Mouse (Mus musculus) intestine, embryonic 16.5 days (tissue): ENCODE measurements around the gene Sh3rf3. TPM values are rescaled to one million over a fixed set of nuclear protein-coding genes. Genes with fewer than 3 reads are reported as not detected.

Experiments
- ATAC-seq: fragments of 200-750 bp; cut with Nextera tagmentation; 2 replicates; pipeline ENCODE4 v1.8.0; 2017; ENCODE audit warnings: moderate TSS enrichment, moderate library complexity
- H3K27ac ChIP-seq: fragments of 300-500 bp; sonication (generic); 2 replicates; pipeline ENCODE4 v1.5.1; 2014; ENCODE audit warnings: mild to moderate bottlenecking, low read length
- H3K27me3 ChIP-seq: fragments of 300-500 bp; sonication (generic); replicated peaks from 2 replicates; pipeline ENCODE4 v1.6.1; 2014; ENCODE audit warnings: low read length, control low read depth, mixed read lengths; ENCODE audit not compliant: control insufficient read depth, insufficient read depth
- H3K36me3 ChIP-seq: fragments of 300-500 bp; sonication (generic); 2 replicates; pipeline ENCODE4 v1.6.1; 2014; ENCODE audit warnings: low read length, control low read depth; ENCODE audit not compliant: control insufficient read depth, insufficient read depth
- H3K4me1 ChIP-seq: fragments of 300-500 bp; sonication (generic); 2 replicates; pipeline ENCODE4 v1.6.1; 2014; ENCODE audit warnings: low read length, control low read depth, mixed read lengths; ENCODE audit not compliant: control insufficient read depth, insufficient read depth
- H3K4me2 ChIP-seq: fragments of 300-500 bp; sonication (generic); 2 replicates; pipeline ENCODE4 v1.6.1; 2014; ENCODE audit warnings: low read depth, low read length, control low read depth
- H3K4me3 ChIP-seq: fragments of 300-500 bp; sonication (generic); 2 replicates; pipeline ENCODE4 v1.5.1; 2014; ENCODE audit warnings: mild to moderate bottlenecking, low read length
- H3K9ac ChIP-seq: fragments of 300-500 bp; sonication (generic); 2 replicates; pipeline ENCODE4 v1.6.1; 2014; ENCODE audit warnings: low read depth, low read length
- H3K9me3 ChIP-seq: fragments of 300-500 bp; sonication (generic); 2 replicates; pipeline ENCODE4 v1.6.1; 2016; ENCODE audit warnings: low read length, control low read depth; ENCODE audit not compliant: control insufficient read depth
- WGBS: fragments of 180-500 bp; shearing (Covaris S2); extraction: QIAGEN DNeasy Blood & Tissue Kit; methylation state at CpG from one replicate; pipeline ENCODE4 v1.1.7; 2014; 5-methylcytosine and 5-hydroxymethylcytosine counted together
- polyA plus RNA-seq: library from polyadenylated mRNA; unstranded; fragments of >200 nt; fragmentation: Nextera tagmentation; extraction: Ambion mirVana; gene quantifications from 2 replicates; pipeline ENCODE4 v1.2.1, GENCODE M21; 2015

The Sh3rf3 gene
- polyA plus RNA-seq, 1 experiment from 2014 or later, result 0.12 TPM

- H3K27me3 ChIP-seq, result no peaks in the 10 kb centered on the region
- no peak for ATAC-seq
- WGBS, result 75% methylated on average over 4 of the region's 4 CpGs
- no peaks in the 10 kb centered on the region for H3K36me3 ChIP-seq
- no peak overlapping the region for H3K4me2 ChIP-seq
- H3K9ac ChIP-seq, result no peak overlapping the region
- H3K4me3 ChIP-seq, result no peak overlapping the region
- H3K9me3 ChIP-seq, result no peaks in the 10 kb centered on the region
- H3K4me1 ChIP-seq, result no peaks in the 10 kb centered on the region
- no peak overlapping the region for H3K27ac ChIP-seq
These were observed 259.7 kb downstream of the Sh3rf3 start for GRCm38 (mm10) chr10:59072827-59073226.

GRCm38 (mm10) chr10:59076681-59077080, 263.5 kb downstream of the Sh3rf3 start:
- WGBS, result 85% methylated on average over 10 of the region's 10 CpGs
- no peak overlapping the region for H3K4me2 ChIP-seq
- H3K9ac ChIP-seq, result no peak overlapping the region
- ATAC-seq, result no peak
- H3K27me3 ChIP-seq, result no peaks in the 10 kb centered on the region
- H3K4me1 ChIP-seq, result peaks cover 3% of the 10 kb centered on the region; the same call in 1 of the 2 replicates
- H3K4me3 ChIP-seq, result no peak overlapping the region
- H3K36me3 ChIP-seq, result no peaks in the 10 kb centered on the region
- no peaks in the 10 kb centered on the region for H3K9me3 ChIP-seq
- no peak overlapping the region for H3K27ac ChIP-seq

- no peak overlapping the region for H3K27ac ChIP-seq
- H3K27me3 ChIP-seq, result no peaks in the 10 kb centered on the region
- H3K9ac ChIP-seq, result no peak overlapping the region
- ATAC-seq, result no peak
- 80% methylated on average over 10 of the region's 10 CpGs for WGBS
- no peak overlapping the region for H3K4me3 ChIP-seq
- H3K4me2 ChIP-seq, result no peak overlapping the region
- no peaks in the 10 kb centered on the region for H3K36me3 ChIP-seq
- peaks cover 3% of the 10 kb centered on the region; the same call in 1 of the 2 replicates for H3K4me1 ChIP-seq
- H3K9me3 ChIP-seq, result no peaks in the 10 kb centered on the region
These were observed 264.8 kb downstream of the Sh3rf3 start for GRCm38 (mm10) chr10:59077909-59078308.

GRCm38 (mm10) chr10:59085604-59086003, 272.4 kb downstream of the Sh3rf3 start:
- no peak for ATAC-seq
- no peaks in the 10 kb centered on the region for H3K36me3 ChIP-seq
- no peak overlapping the region for H3K27ac ChIP-seq
- H3K4me3 ChIP-seq, result no peak overlapping the region
- no peak overlapping the region for H3K9ac ChIP-seq
- 0 out of 2 replicates have a peak, but pooled peaks cover 1% of the 10 kb centered on the region for H3K4me1 ChIP-seq
- H3K27me3 ChIP-seq, result no peaks in the 10 kb centered on the region
- H3K9me3 ChIP-seq, result no peaks in the 10 kb centered on the region
- no peak overlapping the region for H3K4me2 ChIP-seq
- WGBS, result 87% methylated on average over 5 of the region's 5 CpGs

- no peak for ATAC-seq
- H3K9me3 ChIP-seq, result no peaks in the 10 kb centered on the region
- no peaks in the 10 kb centered on the region for H3K4me1 ChIP-seq
- no peak overlapping the region for H3K4me3 ChIP-seq
- no peaks in the 10 kb centered on the region for H3K36me3 ChIP-seq
- no peak overlapping the region for H3K27ac ChIP-seq
- H3K4me2 ChIP-seq, result no peak overlapping the region
- 92% methylated on average over 5 of the region's 5 CpGs for WGBS
- H3K9ac ChIP-seq, result no peak overlapping the region
- no peaks in the 10 kb centered on the region for H3K27me3 ChIP-seq
These were observed 273.4 kb downstream of the Sh3rf3 start for GRCm38 (mm10) chr10:59086578-59086977.

GRCm38 (mm10) chr10:59089861-59090621, 276.9 kb downstream of the Sh3rf3 start:
- H3K4me1 ChIP-seq, result no peaks in the 10 kb centered on the region
- no peak overlapping the region for H3K4me2 ChIP-seq
- no peak overlapping the region for H3K27ac ChIP-seq
- no peaks in the 10 kb centered on the region for H3K36me3 ChIP-seq
- no peaks in the 10 kb centered on the region for H3K9me3 ChIP-seq
- H3K27me3 ChIP-seq, result 0 out of 2 replicates have a peak, but pooled peaks cover 2% of the 10 kb centered on the region
- 68% methylated on average over 14 of the region's 14 CpGs for WGBS
- H3K4me3 ChIP-seq, result no peak overlapping the region
- H3K9ac ChIP-seq, result no peak overlapping the region
- ATAC-seq, result no peak

GRCm38 (mm10) chr10:59090622-59090971, 277.4 kb downstream of the Sh3rf3 start:
- Histone ChIP-seq H3K9ac (no peak overlapping the region), H3K9me3 (no peaks in the 10 kb centered on the region), H3K36me3 (no peaks in the 10 kb centered on the region), H3K4me3 (no peak overlapping the region), H3K27me3 (0 out of 2 replicates have a peak, but pooled peaks cover 2% of the 10 kb centered on the region), H3K4me1 (no peaks in the 10 kb centered on the region), H3K27ac (no peak overlapping the region), H3K4me2 (no peak overlapping the region)
- WGBS, result 72% methylated on average over 7 of the region's 7 CpGs
- no peak for ATAC-seq

GRCm38 (mm10) chr10:59091556-59091955, 278.4 kb downstream of the Sh3rf3 start:
- H3K27ac ChIP-seq, result no peak overlapping the region
- ATAC-seq, result no peak
- 88% methylated on average over 8 of the region's 8 CpGs for WGBS

GRCm38 (mm10) chr10:59091988-59092387, 278.8 kb downstream of the Sh3rf3 start:
- Histone ChIP-seq H3K27me3 (0 out of 2 replicates have a peak, but pooled peaks cover 2% of the 10 kb centered on the region), H3K36me3 (no peaks in the 10 kb centered on the region), H3K27ac (no peak overlapping the region), H3K9me3 (no peaks in the 10 kb centered on the region), H3K4me3 (no peak overlapping the region), H3K9ac (no peak overlapping the region), H3K4me1 (no peaks in the 10 kb centered on the region), H3K4me2 (no peak overlapping the region)
- no peak for ATAC-seq
- 86% methylated on average over 7 of the region's 7 CpGs for WGBS

More at GRCm38 (mm10) chr10:59091556-59091955, 278.4 kb downstream of the Sh3rf3 start:
- H3K4me2 ChIP-seq, result no peak overlapping the region
- H3K36me3 ChIP-seq, result no peaks in the 10 kb centered on the region
- H3K4me3 ChIP-seq, result no peak overlapping the region
- no peak overlapping the region for H3K9ac ChIP-seq
- no peaks in the 10 kb centered on the region for H3K9me3 ChIP-seq
- no peaks in the 10 kb centered on the region for H3K4me1 ChIP-seq
- 0 out of 2 replicates have a peak, but pooled peaks cover 2% of the 10 kb centered on the region for H3K27me3 ChIP-seq
